Mouse (Mus musculus): ENCODE results near the gene Syngr3.

GRCm38 (mm10) chr17:24653967-24654710 lies 35.6 kb downstream of the Syngr3 start:
- TF ChIP-seq POLR2A (IDR thresholded peaks at IDR 0.05; ENCODE audit: extremely low read depth, insufficient read depth, low read length): no peak
- peak; percentile 87 for TF ChIP-seq CTCF (IDR thresholded peaks at IDR 0.05; ENCODE audit: extremely low read depth, insufficient read depth, low read length)

Measured in cortical plate, adult 2 months (tissue).